Mouse (Mus musculus) splenic B cell, adult 2 months (primary cell): ENCODE data around the gene Rgs7.

Source experiments
- DNase-seq: peaks from one replicate; pipeline ENCODE4 v3.0.0-alpha.2; 2011; ENCODE audit warnings: low read depth, low spot score
- H3K27me3 ChIP-seq: 2 replicates; pipeline ENCODE4 v1.6.1; 2012; ENCODE audit warnings: mild to moderate bottlenecking, low read length, moderate library complexity, mixed read lengths; ENCODE audit not compliant: control insufficient read depth, poor library complexity, insufficient read depth, severe bottlenecking
- H3K36me3 ChIP-seq: 2 replicates; pipeline ENCODE4 v1.6.1; 2012; ENCODE audit warnings: mild to moderate bottlenecking, low read length, moderate library complexity, mixed read lengths; ENCODE audit not compliant: control insufficient read depth, poor library complexity, insufficient read depth, severe bottlenecking

Rgs7 gene

GRCm38 (mm10) chr1:175385581-175386235, 106.6 kb downstream of the Rgs7 start:
- no peaks in the 10 kb centered on the region for H3K27me3 ChIP-seq
- no peaks in the 10 kb centered on the region for H3K36me3 ChIP-seq
- DNase-seq = no peak

- no peaks in the 10 kb centered on the region for H3K27me3 ChIP-seq
- H3K36me3 ChIP-seq = no peaks in the 10 kb centered on the region
- DNase-seq = no peak
These were observed 119.7 kb downstream of the Rgs7 start for GRCm38 (mm10) chr1:175372571-175372970.

- DNase-seq = no peak
- H3K27me3 ChIP-seq = no peaks in the 10 kb centered on the region
- H3K36me3 ChIP-seq = no peaks in the 10 kb centered on the region
These were observed 124.2 kb downstream of the Rgs7 start for GRCm38 (mm10) chr1:175368062-175368461.

- no peak for DNase-seq
- H3K27me3 ChIP-seq = no peaks in the 10 kb centered on the region
- H3K36me3 ChIP-seq = no peaks in the 10 kb centered on the region
These were observed 128.7 kb downstream of the Rgs7 start for GRCm38 (mm10) chr1:175363606-175364005.

GRCm38 (mm10) chr1:175359411-175360366, 132.6 kb downstream of the Rgs7 start:
- DNase-seq = no peak
- Histone ChIP-seq H3K27me3 (no peaks in the 10 kb centered on the region), H3K36me3 (no peaks in the 10 kb centered on the region)

GRCm38 (mm10) chr1:175352921-175353320, 139.4 kb downstream of the Rgs7 start:
- Histone ChIP-seq H3K27me3 (no peaks in the 10 kb centered on the region; the same call in 1 of the 2 replicates), H3K36me3 (no peaks in the 10 kb centered on the region)
- DNase-seq = no peak

GRCm38 (mm10) chr1:175346162-175346561, 146.1 kb downstream of the Rgs7 start:
- DNase-seq = no peak
- H3K27me3 ChIP-seq = no peaks in the 10 kb centered on the region

GRCm38 (mm10) chr1:175336191-175336590, 156.1 kb downstream of the Rgs7 start:
- no peak for DNase-seq
- no peaks in the 10 kb centered on the region for H3K36me3 ChIP-seq
- no peaks in the 10 kb centered on the region for H3K27me3 ChIP-seq

More at GRCm38 (mm10) chr1:175346162-175346561, 146.1 kb downstream of the Rgs7 start:
- H3K36me3 ChIP-seq = no peaks in the 10 kb centered on the region

- no peak for DNase-seq
- H3K36me3 ChIP-seq = no peaks in the 10 kb centered on the region
- H3K27me3 ChIP-seq = no peaks in the 10 kb centered on the region
These were observed 159.1 kb downstream of the Rgs7 start for GRCm38 (mm10) chr1:175333041-175333854.

- Histone ChIP-seq H3K27me3 (no peaks in the 10 kb centered on the region), H3K36me3 (no peaks in the 10 kb centered on the region)
- no peak for DNase-seq
These were observed 162.3 kb downstream of the Rgs7 start for GRCm38 (mm10) chr1:175329934-175330471.

GRCm38 (mm10) chr1:175322781-175323180, 169.5 kb downstream of the Rgs7 start:
- Histone ChIP-seq H3K36me3 (no peaks in the 10 kb centered on the region), H3K27me3 (peaks cover 2% of the 10 kb centered on the region; the same call in 1 of the 2 replicates)
- no peak for DNase-seq

- H3K36me3 ChIP-seq = no peaks in the 10 kb centered on the region
- no peak for DNase-seq
These were observed 173.1 kb downstream of the Rgs7 start for GRCm38 (mm10) chr1:175319205-175319604.

GRCm38 (mm10) chr1:175317264-175317663, 175.0 kb downstream of the Rgs7 start:
- H3K27me3 ChIP-seq = peaks cover under 1% of the 10 kb centered on the region; the same call in 1 of the 2 replicates
- DNase-seq = no peak
- H3K36me3 ChIP-seq = no peaks in the 10 kb centered on the region

More at GRCm38 (mm10) chr1:175319205-175319604, 173.1 kb downstream of the Rgs7 start:
- H3K27me3 ChIP-seq = peaks cover 2% of the 10 kb centered on the region; the same call in 1 of the 2 replicates

GRCm38 (mm10) chr1:175307604-175308003, 184.7 kb downstream of the Rgs7 start:
- H3K36me3 ChIP-seq = no peaks in the 10 kb centered on the region
- no peaks in the 10 kb centered on the region for H3K27me3 ChIP-seq
- no peak for DNase-seq
